Mouse (Mus musculus): ENCODE results near the gene Shisa5.

Gene Shisa5

DNA sequence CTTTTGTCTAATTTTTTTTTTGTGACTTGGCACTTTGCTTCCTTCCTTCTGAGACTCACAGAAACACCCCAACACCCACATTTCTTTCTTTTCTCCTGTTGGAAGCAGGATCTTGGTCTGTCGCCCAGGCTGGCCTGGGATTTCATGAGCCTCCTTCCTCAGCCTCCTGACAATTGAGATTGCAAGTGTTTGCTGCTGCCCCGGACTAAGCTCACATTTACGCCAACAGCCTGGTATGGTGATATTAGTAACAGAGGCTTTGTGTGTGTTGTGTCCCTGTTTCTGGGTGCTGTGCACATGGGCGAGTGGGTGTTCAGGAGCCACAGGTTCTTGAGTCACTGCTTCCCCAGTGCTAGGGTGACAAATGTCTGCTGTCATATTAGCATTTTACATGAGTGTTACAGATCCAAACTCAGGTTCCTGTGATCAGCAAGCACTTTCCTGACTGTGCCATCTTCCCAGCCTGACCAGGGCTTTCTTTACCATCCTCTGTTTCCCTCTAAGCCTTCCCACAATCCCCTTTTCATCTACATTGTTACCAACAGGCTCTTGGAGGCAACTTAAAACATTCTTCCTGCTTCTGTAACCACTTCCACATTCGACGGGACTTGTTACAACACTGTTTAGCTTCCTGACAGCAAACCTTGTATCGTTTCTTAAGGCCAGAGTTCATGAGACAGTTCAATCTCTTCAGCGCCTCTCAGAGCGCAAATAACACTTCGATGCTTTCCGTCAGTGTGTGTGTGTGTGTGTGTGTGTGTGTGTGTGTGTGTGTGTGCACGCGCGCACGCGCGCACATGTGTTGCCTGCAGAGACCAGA lies 15.3 kb upstream of the Shisa5 start:
- no peak for DNase-seq (ENCODE audit: low spot score in 2 of 2)

DNA sequence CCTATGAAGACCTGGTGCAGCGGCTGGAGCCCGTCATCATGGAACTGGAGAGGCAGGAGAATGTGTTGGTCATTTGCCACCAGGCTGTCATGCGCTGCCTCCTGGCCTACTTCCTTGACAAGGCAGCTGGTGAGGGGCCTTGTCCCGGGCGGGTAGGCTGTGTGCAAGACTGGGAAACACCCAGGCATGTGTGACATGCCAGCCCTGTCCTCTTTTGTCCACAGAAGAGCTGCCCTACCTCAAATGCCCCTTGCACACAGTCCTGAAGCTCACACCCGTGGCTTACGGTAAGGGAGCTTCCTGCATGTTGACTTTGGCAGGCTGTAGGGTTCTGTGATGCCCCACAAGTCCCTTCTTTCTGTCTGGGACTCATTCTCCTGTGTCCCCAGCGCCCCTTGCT lies 10.8 kb upstream of the Shisa5 start:
- DNase-seq (ENCODE audit: low spot score in 2 of 2): no peak

GRCm38 (mm10) chr9:109028421-109028820 lies 9.9 kb upstream of the Shisa5 start:
- no peak for DNase-seq (ENCODE audit: low spot score in 2 of 2)

- DNase-seq (ENCODE audit: low spot score in 2 of 2): no peak
These were observed 9.4 kb upstream of the Shisa5 start for GRCm38 (mm10) chr9:109028919-109029318.

DNA sequence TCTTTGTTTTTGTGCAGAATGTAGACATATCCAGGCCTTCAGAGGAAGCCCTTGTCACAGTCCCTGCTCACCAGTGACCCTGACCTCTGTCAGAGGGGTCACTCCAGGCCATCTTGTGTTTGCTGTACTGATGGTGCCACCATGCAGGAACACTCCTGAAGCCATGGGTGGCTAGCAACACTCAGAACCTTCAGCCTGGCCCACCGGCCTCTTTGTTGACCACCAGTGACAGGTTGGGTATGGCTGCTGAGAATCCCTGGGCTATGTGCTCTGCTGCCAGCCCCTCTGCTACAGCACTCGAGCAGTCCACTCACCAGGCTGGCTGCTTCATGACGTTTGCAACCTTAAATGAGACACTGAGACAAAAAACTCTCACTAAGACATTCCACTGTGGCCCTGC lies 8.1 kb upstream of the Shisa5 start:
- DNase-seq (ENCODE audit: low spot score in 2 of 2): no peak

DNA sequence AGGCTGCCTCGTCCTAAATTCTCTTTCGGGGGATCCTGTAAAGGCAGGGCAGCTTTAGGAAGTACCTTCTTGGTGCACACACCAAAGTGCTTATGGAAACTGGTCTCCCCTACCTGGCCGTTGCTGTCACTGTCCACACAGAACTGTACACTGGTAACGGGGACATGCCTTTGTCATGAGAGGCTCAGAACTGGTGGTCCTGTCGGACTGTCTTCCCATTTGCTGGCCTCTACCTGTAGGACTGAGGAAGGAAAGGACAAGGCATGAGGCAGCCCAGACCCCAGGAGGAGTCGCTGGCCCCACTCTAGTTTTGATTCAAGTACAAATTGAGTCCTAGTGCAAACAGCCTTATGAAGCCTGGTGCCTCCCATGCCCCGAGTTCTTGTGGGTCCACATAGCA lies 7.4 kb upstream of the Shisa5 start:
- no peak for DNase-seq (ENCODE audit: low spot score in 2 of 2)

DNA sequence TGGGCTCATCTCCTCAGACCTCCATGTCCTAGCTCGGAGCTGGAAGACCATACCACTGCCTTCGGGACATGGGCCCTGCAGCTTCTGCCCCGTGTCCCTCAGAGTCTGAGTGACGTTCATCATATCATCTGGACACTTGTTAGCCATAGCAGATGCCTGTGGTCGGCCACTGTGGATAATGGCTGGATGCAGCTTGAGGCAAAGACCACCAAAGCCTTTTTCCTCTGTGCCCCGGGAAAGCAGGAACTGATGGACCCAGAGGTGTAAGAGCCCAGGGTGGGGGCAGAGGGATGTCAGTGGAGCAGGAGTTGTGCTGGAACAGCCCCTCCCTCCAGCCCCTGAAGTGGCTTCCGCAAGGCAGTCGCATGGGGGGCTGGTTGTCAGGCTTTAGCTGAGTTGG lies 6.7 kb upstream of the Shisa5 start:
- no peak for DNase-seq (ENCODE audit: low spot score in 2 of 2)

GRCm38 (mm10) chr9:109032435-109032834 lies 5.9 kb upstream of the Shisa5 start:
- no peak for DNase-seq (ENCODE audit: low spot score in 2 of 2)

DNA sequence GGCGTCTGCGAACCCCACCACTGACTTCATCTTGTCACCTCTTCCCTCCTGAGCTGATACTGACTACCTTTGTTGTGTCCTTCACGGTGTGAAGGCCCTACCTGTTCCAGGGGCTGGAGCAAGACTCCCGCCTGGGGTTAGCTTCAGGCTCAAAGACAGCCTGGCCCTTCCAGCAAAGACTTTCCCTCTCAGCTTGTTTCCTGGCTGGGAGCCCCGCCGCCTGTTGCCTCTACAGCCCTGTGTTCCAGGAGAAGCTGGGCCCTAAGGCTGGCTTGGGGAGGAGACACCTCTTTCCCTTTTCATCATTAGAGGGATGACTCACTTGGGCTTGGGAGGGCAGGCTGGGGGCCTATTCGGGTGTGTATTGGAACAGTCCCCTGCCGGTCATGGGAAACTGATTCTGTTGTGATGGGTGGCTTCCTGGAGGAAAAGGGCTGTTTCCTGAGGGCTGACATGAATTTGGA lies 568 bp downstream of the Shisa5 start:
- DNase-seq (ENCODE audit: low spot score in 2 of 2): peak; percentile 49 to 59

- DNase-seq (ENCODE audit: low spot score in 2 of 2): no peak
These were observed 1.3 kb downstream of the Shisa5 start for GRCm38 (mm10) chr9:109039681-109040080.

GRCm38 (mm10) chr9:109040216-109040615 lies 1.9 kb downstream of the Shisa5 start:
- DNase-seq (ENCODE audit: low spot score in 2 of 2): no peak

GRCm38 (mm10) chr9:109040906-109041305 lies 2.5 kb downstream of the Shisa5 start:
- no peak for DNase-seq (ENCODE audit: low spot score in 2 of 2)

DNA sequence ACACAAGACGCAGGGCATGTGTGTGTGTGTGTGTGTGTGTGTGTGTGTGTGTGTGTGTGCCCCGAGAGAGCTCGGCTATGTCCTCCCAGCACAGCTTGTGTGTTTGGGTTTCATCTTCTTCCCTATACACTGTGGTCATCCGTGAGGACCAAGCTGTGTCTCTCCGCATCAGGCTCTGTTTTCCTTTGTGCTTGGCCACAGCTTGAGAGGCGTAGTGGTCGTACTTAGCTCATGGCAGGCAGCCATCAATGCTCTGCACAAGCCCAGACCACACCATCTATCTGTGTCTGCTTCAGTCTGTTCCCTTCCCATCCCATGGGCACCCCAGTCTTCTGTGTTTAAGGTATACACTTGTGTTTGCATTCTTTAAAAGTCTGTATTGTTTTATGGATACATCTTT lies 3.0 kb downstream of the Shisa5 start:
- no peak for DNase-seq (ENCODE audit: low spot score in 2 of 2)

DNA sequence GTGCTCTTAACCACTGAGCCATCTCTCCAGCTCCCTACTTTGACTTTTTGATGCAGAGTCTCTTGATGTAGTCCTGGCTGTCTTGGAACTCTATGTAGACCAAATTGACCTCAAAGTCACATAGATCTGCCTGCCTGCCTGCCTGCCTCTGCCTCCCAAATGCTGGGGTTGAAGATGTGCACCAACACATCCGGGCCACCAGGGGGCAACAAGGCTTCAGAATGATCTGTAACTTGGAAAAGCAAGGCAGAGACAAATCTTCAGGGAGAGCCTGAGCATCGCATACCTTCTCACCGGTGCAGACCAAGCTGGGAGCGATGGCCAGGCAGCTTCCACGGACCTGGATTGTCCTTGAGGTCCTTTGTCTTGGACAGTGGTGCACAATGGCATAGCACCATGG lies 7.9 kb downstream of the Shisa5 start:
- no peak for DNase-seq (ENCODE audit: low spot score in 2 of 2)

GRCm38 (mm10) chr9:109049316-109049715 lies 11.0 kb downstream of the Shisa5 start:
- DNase-seq (ENCODE audit: low spot score in 2 of 2): no peak

- DNase-seq (ENCODE audit: low spot score in 2 of 2): no peak
These were observed 11.8 kb downstream of the Shisa5 start for GRCm38 (mm10) chr9:109049996-109050673.

DNA sequence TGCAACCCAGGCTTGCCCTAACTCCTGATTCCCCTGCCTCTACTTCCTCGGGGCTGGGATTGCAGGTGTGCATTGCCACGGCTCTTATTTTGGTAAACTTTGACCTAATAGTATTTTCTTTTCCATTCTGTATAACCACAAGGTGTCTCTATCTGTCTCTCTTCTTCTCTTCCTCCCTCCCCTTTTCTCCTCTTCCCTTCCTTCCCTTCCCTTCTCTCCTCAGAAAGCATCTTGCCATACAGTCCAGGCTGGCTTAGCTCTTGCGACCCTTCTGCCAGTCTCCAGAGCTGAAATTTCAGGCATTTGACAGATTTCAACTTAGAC lies 12.3 kb downstream of the Shisa5 start:
- no peak for DNase-seq (ENCODE audit: low spot score in 2 of 2)

DNA sequence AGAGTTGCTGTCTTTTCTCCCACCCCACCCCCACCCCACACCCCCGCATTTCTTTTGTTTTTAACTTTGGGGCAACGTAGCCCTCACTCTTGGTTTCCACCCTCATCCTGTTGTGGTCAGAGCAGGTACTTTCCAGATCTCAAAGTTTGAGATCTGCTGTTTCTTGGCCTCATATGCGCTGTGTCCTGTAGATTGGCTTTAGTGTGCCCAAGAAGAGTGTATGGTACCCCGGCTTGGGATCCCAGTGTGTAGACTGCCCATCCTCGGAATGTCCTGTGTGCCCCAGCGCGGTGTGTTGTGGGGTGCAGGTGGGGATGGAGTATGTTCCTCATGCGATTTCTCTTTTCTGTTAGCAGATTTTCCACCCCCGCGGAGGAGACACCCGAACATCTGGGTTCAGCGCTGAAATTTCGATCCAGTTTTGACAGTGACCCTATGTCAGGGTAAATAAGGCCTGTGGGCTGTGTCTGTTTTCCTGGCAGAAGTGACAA lies 12.7 kb downstream of the Shisa5 start:
- DNase-seq (ENCODE audit: low spot score in 2 of 2): no peak

DNA sequence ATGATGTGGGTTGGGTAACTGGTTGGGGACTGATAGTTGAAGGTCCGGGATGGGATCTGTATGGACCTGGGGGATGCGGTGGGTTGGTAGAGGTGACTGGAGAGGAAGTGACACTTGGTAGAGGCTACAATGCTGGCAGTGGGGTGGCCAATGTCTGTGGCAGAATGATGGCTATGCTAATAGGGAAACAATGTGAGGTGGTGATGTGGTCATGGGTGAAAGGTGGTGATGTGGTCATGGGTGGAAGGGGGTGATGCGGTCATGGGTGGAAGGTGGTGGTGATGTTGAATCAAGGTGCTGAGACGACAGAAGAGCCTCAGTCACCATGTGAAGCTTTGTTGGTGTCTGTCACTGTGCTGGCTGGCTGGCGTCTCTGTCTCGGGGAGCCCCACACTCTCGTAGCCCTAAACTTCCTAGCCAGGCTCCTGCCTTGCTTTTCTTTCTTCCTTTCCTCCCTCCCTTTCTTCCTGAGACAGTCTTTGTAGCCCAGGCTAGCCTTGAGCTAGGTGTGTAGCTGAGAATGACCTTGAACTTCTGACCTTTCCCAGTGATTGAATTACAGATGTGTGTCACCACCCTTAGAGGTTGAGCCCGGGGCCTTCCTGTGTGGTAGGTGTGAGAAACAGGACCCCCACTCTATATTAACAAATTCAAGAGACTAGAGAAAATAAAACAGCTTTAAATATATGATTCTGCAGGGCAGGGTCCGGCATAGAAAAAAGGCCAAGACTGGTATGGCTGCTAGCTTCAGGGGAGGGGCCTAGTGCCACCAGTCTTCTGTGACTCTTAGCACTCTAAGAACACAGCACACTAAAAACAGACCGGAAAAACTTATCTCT lies 13.5 kb downstream of the Shisa5 start:
- no peak for DNase-seq (ENCODE audit: low spot score in 2 of 2)

GRCm38 (mm10) chr9:109052490-109053260 lies 14.3 kb downstream of the Shisa5 start:
- DNase-seq (ENCODE audit: low spot score in 2 of 2): no peak

- no peak for DNase-seq (ENCODE audit: low spot score in 2 of 2)
These were observed 15.0 kb downstream of the Shisa5 start for GRCm38 (mm10) chr9:109053366-109053765.

DNA sequence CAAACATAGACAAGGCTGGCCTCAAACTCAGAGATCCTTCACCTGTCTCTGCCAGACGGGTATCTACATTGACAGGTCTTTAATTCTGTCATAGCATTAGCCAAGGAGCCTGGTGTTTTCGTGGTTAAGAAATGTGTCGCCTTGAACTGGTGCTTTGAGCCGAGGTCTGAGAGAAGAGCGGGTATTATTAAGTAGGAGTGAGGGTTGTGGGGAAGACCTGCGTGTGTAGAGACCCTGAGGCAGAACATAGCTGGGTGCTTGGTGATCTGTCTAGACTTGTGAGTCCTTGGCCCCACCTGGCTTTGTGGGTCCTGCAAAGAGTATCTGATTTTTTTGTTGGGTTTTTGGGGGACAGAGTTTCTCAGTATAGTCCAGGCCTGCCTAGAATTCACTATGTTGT lies 15.5 kb downstream of the Shisa5 start:
- no peak for DNase-seq (ENCODE audit: low spot score in 2 of 2)

Data from urinary bladder, adult 18-20 months (tissue).